9 mouse cellular contexts compared by ENCODE assay signal in the genomic region with DNA sequence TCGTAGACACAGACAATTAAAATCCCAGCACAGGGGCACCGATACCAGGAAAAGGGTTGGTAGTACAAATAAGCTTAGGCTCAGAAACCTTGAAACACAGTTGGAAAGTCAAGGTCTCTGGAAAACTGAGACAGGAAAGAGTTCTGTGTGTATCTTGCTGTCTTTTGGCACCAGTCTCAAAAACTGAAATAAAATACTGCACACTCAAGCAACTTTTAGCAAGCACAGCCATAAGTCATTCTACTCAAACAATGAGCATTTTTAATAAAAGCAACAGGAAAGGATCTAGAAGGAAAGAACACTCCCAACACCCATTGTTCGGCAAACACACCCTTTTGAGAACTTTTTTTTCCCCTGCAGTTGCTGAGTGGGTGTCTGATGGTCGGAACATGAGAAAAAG. TPM values are rescaled to one million over a fixed set of nuclear protein-coding genes. Genes with fewer than 3 reads are reported as not detected.
A peak's percentile ranks its signal among the peaks of the same experiment; 100 is the strongest.
DNase-seq lines count a peak whose midpoint lies in the region; ATAC-seq lines count a peak whose summit lies in the region.
"Had no signal": no experiment of that assay in that cellular context is flagged by ENCODE, and none has a peak within 500 bp of the region (broad histone marks: within the 10 kb centered on the region; RNA-seq: fewer than 3 reads in every experiment).

Fam171a1 (plus strand) TSS at position 359 of the 400 bp plus-strand sequence.

- H3K27ac ChIP-seq in embryonic facial prominence, embryonic 14.5 days (replicated peaks; ENCODE audit: low read depth, low read length): peak within 1 kb of the TSS; percentile 15; the same call in 1 of the 2 replicates
- no peak within 1 kb of the TSS for H3K27ac ChIP-seq in limb, embryonic 13.5 days
- H3K27ac ChIP-seq: liver, embryonic 13.5 days had no signal

- H3K4me2 ChIP-seq in embryonic facial prominence, embryonic 14.5 days (ENCODE audit: low read depth, low read length): no peak within 1 kb of the TSS
- H3K4me2 ChIP-seq in limb, embryonic 13.5 days (replicated peaks): no peak within 1 kb of the TSS
- H3K4me2 ChIP-seq: liver, embryonic 13.5 days had no signal

- no peak within 1 kb of the TSS for H3K9ac ChIP-seq in embryonic facial prominence, embryonic 14.5 days (ENCODE audit: low read depth, low read length)
- no peak within 1 kb of the TSS for H3K9ac ChIP-seq in limb, embryonic 13.5 days
- H3K9ac ChIP-seq: liver, embryonic 13.5 days had no signal

- intact Hi-C loops in heart, postnatal 36 days (cut with DNase I): loop anchor here (10.0 kb wide), 1 partner anchor 301 kb away; no protein-coding TSS in a partner anchor

- H3K36me3 ChIP-seq in embryonic facial prominence, embryonic 14.5 days (ENCODE audit: control insufficient read depth, insufficient read depth, low read length): no peaks in the 10 kb centered on the region
- no peaks in the 10 kb centered on the region for H3K36me3 ChIP-seq in limb, embryonic 13.5 days
- H3K36me3 ChIP-seq: liver, embryonic 13.5 days had no signal

- H3K27me3 ChIP-seq in embryonic facial prominence, embryonic 14.5 days (replicated peaks; ENCODE audit: control insufficient read depth, insufficient read depth, low read length): no peaks in the 10 kb centered on the region
- H3K27me3 ChIP-seq in limb, embryonic 13.5 days: no peaks in the 10 kb centered on the region

- DNase-seq in left cerebral cortex, adult 18-20 months (ENCODE audit: low spot score in 2 of 2): no peak
- no peak for DNase-seq in left cerebral cortex, adult 9 months (ENCODE audit: low spot score in 2 of 2)
- no peak for DNase-seq in embryonic facial prominence, embryonic 14.5 days (ENCODE audit: low spot score)
- DNase-seq in heart, postnatal 36 days: no peak
- no peak for DNase-seq in thymus, postnatal 10 days (ENCODE audit: low spot score in 2 of 2)
- DNase-seq in cerebellum, postnatal 36 days: no peak
- no peak for DNase-seq in thymus, postnatal 0 days (ENCODE audit: low spot score)
- DNase-seq: liver, embryonic 13.5 days had no signal

- no peak within 1 kb of the TSS for H3K4me3 ChIP-seq in embryonic facial prominence, embryonic 14.5 days (ENCODE audit: low read depth, low read length)
- no peak within 1 kb of the TSS for H3K4me3 ChIP-seq in limb, embryonic 13.5 days
- H3K4me3 ChIP-seq: liver, embryonic 13.5 days had no signal

- ATAC-seq in embryonic facial prominence, embryonic 14.5 days (ENCODE audit: low read depth): no peak
- ATAC-seq in limb, embryonic 13.5 days (ENCODE audit: low FRiP score, low read depth): no peak

- H3K9me3 ChIP-seq in embryonic facial prominence, embryonic 14.5 days (ENCODE audit: control insufficient read depth, low read length): no peaks in the 10 kb centered on the region
- H3K9me3 ChIP-seq in limb, embryonic 13.5 days: no peaks in the 10 kb centered on the region
- H3K9me3 ChIP-seq: liver, embryonic 13.5 days had no signal

- WGBS in embryonic facial prominence, embryonic 14.5 days: 61% methylated on average over 4 of the region's 4 CpGs
- WGBS in limb, embryonic 13.5 days: 73% methylated on average over 4 of the region's 4 CpGs

- peaks cover 8% of the 10 kb centered on the region; the same call in 1 of the 2 replicates for H3K4me1 ChIP-seq in embryonic facial prominence, embryonic 14.5 days (ENCODE audit: control insufficient read depth, insufficient read depth, low read length)
- H3K4me1 ChIP-seq in limb, embryonic 13.5 days: peaks cover 8% of the 10 kb centered on the region; the same call in 1 of the 2 replicates
- H3K4me1 ChIP-seq: liver, embryonic 13.5 days had no signal

RNA-seq across cellular contexts. Expression of gene Fam171a1, which starts in this region (rescaled TPM):
- 10 to 100 TPM; 70.5 to 76.8 TPM for total RNA-seq in left cerebral cortex, adult 18-20 months (2021)
- polyA plus RNA-seq in embryonic facial prominence, embryonic 14.5 days (2014; fragmentation: Nextera tagmentation; extraction: Ambion mirVana): 31.2 and 37.0 TPM in 2 replicates
- total RNA-seq in heart, postnatal 36 days (2021): 10 to 100 TPM; 15.4 to 17.9 TPM
- polyA plus RNA-seq in limb, embryonic 13.5 days (2015; fragmentation: Nextera tagmentation; extraction: Ambion mirVana): 33.7 and 35.6 TPM in 2 replicates
- polyA plus RNA-seq in thymus, postnatal 0 days (2015; fragmentation: Nextera tagmentation; extraction: Ambion mirVana): 3.4 and 3.9 TPM in 2 replicates
